Mouse (Mus musculus): Measurements from ENCODE around the gene Calm3. TPM values are rescaled to one million over a fixed set of nuclear protein-coding genes. Genes with fewer than 3 reads are reported as not detected.

The Calm3 gene
- polyA plus RNA-seq (2017; shearing (Covaris generic)) = 100 to 1,000 TPM; 107 to 138 TPM

DNA sequence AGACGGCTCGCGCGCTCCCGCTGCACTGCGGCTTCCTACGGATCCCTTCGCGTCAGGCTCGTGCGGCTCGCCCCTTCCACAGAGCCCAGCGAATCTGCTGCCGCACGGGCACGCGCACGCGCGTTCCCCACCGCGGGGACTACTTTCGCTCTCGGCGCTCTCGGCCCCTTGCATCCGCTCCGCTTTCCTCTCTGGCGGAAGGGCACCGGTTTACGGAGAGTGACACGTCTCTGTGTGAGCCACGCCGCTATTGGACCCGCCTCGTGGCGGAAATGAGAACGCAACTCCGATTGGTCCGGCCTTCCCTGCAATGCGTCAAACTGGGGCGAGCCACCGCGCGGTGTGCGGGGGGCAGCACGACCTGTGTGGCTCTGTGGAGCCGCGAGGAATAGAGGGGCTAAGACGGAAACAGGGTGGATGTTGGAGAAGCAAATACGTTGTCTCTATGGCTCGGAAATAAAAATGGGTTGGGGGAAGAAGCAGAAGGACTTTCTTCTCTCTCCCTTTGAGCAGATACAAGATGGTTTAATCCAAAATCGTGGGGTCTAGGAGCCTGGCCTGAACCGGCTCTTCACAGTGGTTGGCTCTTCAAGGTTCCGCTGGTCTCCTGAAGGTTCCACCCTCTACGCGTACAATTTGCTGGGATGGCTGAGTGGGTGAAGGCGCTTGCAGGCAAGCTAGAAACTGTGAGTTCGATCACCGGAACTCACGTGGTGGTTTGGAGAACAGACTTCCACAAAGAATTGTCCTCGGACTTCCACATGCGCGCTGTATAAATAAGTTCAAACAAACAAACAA, at the start of gene Calm3:
Calm3 (minus strand) TSS at position 78 of the 798 bp plus-strand sequence.

DNA sequence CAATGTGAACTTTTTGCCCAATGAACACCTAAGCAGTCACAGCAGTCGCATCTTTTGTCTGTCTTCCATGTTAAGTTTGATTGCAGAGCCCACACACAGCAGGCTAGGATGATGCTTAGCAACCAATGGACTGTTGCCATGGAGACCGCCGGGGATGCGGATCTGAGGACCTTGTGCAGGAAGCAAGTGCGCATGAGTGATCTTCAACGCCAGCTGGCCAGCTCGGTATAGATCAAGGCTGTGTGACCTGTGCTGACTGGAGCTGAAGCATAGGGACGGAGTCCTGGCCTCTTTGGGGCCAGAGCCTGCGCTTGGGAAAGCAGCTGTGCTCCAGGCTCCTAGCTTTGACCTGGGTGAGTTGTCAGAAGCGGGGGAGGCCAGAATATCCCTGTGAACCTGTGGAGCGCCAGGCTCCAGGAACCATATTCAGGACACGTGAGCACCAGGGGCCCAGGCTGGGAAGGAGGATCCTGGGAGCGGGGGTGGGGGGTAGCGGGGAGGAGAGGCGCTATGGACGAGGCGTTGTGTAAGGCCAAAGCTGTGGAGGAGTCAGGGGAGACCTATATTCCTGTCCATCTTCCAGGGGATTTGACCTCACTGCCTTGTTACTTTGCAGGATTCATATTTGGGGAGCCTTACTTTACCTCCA, 35.7 kb upstream of the Calm3 start, which contains the start of gene Pnmal1:
Pnmal1 (plus strand) TSS at position 141 of the 649 bp plus-strand sequence.

DNA sequence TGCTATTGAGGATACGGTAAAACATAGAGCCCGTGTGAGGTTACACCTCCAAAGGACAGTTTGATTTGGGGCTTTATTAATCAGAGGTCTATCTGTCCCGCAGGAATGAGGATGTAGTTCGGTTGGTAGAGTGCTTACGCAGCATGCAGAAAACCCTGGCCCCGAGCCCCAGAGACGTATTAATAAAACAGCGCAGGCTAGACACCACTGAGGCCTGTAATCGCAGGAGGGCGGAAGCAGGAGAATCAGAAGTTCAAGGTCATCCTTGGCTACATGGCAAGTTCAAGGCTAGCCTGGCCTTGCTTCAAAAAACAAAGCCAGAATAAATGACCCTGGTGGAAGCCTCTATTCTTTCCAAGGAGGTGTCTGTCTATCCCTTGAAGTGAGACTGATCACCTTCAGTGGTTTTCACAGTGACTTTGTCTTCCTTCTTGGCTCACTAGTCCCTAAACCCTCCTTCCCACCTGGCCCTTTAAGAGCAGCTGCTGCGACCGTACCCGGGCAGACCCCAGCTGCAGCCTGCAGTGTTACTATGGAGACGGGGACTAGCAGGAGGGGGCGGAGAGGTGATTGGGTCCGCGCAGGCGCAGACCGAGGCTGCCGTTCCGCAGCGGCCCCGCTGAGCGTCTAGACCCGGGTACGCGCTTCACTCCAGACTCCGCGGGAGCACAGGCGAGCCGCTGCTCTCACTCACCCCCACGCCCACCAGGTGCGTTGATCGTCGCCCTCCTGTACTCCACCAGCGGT, 20.3 kb upstream of the Calm3 start, which contains the start of gene Pnmal2:
Pnmal2 (plus strand) TSS at position 622 of the 747 bp plus-strand sequence.

DNA sequence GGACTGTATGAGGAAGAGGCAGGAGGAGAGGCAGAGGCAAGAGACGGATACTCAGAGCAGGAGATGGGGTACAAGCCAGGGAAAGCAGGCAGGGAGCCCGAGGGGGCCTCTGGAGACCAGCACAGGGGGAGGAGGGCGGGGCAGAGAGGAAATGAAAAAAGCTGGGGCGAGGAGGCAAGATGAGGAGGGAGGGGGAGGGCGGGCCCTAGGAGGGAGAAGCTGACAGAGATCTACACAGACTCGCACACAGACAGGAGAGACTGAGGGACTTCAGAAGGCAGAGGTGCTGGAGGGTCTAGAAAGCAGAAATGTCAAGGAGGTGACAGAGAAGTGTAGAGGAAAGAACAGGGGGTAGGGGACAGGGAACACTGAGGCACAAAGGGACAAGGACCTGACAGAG, 17.6 kb downstream of the Calm3 start, which contains the start of gene Ptgir:
Ptgir (plus strand) TSS at position 210 of the 400 bp plus-strand sequence.

DNA sequence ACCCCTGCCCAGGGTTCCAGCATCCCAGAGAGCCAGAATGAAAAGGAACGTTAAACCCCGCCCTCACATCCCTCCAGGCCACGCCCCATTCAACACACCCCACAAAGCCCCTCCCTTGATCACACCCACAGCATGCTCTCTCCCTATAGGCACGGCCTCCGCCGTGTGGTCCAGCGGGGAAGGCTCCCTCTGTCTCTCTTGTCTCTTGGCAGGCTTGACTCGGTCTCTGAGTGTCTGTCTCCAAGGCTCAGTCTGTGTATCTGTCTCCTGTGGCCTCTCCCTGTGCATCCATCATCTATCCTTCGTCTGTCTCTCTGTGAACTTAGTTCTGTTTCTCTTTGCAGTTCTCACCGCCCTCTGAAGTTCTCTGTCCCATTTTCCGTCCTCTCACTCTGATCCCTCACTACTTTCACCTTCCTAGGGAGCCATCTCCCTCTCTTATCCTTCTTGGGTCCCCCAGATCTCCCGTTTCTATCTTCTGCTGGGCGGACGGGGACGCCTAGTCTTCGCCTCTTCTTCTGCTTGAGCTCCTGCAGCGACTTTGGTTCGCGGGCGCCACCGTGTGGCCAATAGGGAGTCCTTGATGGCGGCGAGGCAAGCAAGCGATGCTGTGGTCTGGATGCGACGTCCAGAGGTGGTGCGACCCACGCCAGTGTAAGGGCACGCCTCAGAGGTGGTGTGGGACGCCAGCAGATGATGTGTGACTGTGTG, 32.1 kb downstream of the Calm3 start, which contains the start of gene Gng8:
Gng8 (plus strand) TSS at position 146 of the 711 bp plus-strand sequence.

DNA sequence AGATGAGACGGTGACA, 48.8 kb downstream of the Calm3 start, which contains the start of gene Dact3:
Dact3 (plus strand) TSS at position 8 of the 16 bp plus-strand sequence.

Other genes starting within 250 kb of the Calm3 start
- gene Ceacam15, start 248.4 kb downstream of the Calm3 start, polyA plus RNA-seq (2017; shearing (Covaris generic)) = 1 to 10 TPM in 1 of 2 experiments, under 1 TPM in 1; 0.60 to 1.8 TPM
- under 1 TPM in 1 of 2 experiments, not detected in 1; 0.22 TPM for gene Ceacam9, start 202.2 kb downstream of the Calm3 start, polyA plus RNA-seq (2017; shearing (Covaris generic))
- gene Ap2s1, start 185.7 kb downstream of the Calm3 start, polyA plus RNA-seq (2017; shearing (Covaris generic)) = 100 to 1,000 TPM; 133 to 165 TPM
- gene Slc1a5, start 142.8 kb downstream of the Calm3 start, polyA plus RNA-seq (2017; shearing (Covaris generic)) = 100 to 1,000 TPM; 334 to 412 TPM
- 10 to 100 TPM; 68.2 to 82.5 TPM for gene Strn4, start 108.2 kb downstream of the Calm3 start, polyA plus RNA-seq (2017; shearing (Covaris generic))
- gene Fkrp, start 107.4 kb downstream of the Calm3 start, polyA plus RNA-seq (2017; shearing (Covaris generic)) = 10 to 100 TPM; 24.3 to 28.0 TPM
- 100 to 1,000 TPM; 175 to 246 TPM for gene Prkd2, start 81.2 kb downstream of the Calm3 start, polyA plus RNA-seq (2017; shearing (Covaris generic))
- gene Dact3, start 48.8 kb downstream of the Calm3 start, polyA plus RNA-seq (2017; shearing (Covaris generic)) = under 1 TPM in 1 of 2 experiments, not detected in 1; 0.42 TPM
- not detected for gene Gng8, start 32.3 kb downstream of the Calm3 start, polyA plus RNA-seq (2017; shearing (Covaris generic))
- gene Ptgir, start 17.6 kb downstream of the Calm3 start, polyA plus RNA-seq (2017; shearing (Covaris generic)) = 10 to 100 TPM in 1 of 2 experiments, 1 to 10 TPM in 1; 7.2 to 27.8 TPM
- gene Pnmal2, start 20.6 kb upstream of the Calm3 start, polyA plus RNA-seq (2017; shearing (Covaris generic)) = 1 to 10 TPM in 1 of 2 experiments, under 1 TPM in 1; 0.06 to 1.4 TPM
- gene Pnmal1, start 35.6 kb upstream of the Calm3 start, polyA plus RNA-seq (2017; shearing (Covaris generic)) = under 1 TPM in 1 of 2 experiments, not detected in 1; 0.36 TPM
- gene Gm42372, start 59.0 kb upstream of the Calm3 start, polyA plus RNA-seq (2017; shearing (Covaris generic)) = 1 to 10 TPM; 2.3 to 2.7 TPM
- under 1 TPM; 0.04 to 0.65 TPM for gene Ccdc8, start 68.6 kb upstream of the Calm3 start, polyA plus RNA-seq (2017; shearing (Covaris generic))
- gene Ppp5c, start 103.8 kb upstream of the Calm3 start, polyA plus RNA-seq (2017; shearing (Covaris generic)) = 100 to 1,000 TPM; 111 to 125 TPM
- gene Hif3a, start 138.3 kb upstream of the Calm3 start, polyA plus RNA-seq (2017; shearing (Covaris generic)) = 1 to 10 TPM in 1 of 2 experiments, under 1 TPM in 1; 0.24 to 2.0 TPM
- 1 to 10 TPM in 1 of 2 experiments, under 1 TPM in 1; 0.63 to 2.5 TPM for gene Psg16, start 149.9 kb upstream of the Calm3 start, polyA plus RNA-seq (2017; shearing (Covaris generic))
- gene Ceacam3, start 226.2 kb upstream of the Calm3 start, polyA plus RNA-seq (2017; shearing (Covaris generic)) = under 1 TPM in 1 of 2 experiments, not detected in 1; 0.22 TPM

All from inflammation-experienced regulatory T-cells (primary cell).